Mouse (Mus musculus): ENCODE results near the gene Anp32a. TPM values are rescaled to one million over a fixed set of nuclear protein-coding genes. Genes with fewer than 3 reads are reported as not detected.

The Anp32a gene
- total RNA-seq, 2 experiments from 2014 or later, result 60.8 to 62.9 TPM

Other genes starting within 250 kb of the Anp32a start
- gene Glce, start 218.6 kb upstream of the Anp32a start, total RNA-seq (2021), result 1 to 10 TPM; 5.0 to 7.2 TPM
- not detected for gene Spesp1, start 59.1 kb upstream of the Anp32a start, total RNA-seq (2021)
- gene Coro2b, start 195.8 kb downstream of the Anp32a start, total RNA-seq (2021), result 1 to 10 TPM; 5.5 to 6.8 TPM

Measured in gastrocnemius, postnatal 36 days (tissue).